Mouse (Mus musculus) liver, adult 2 months (tissue): Measurements from ENCODE around the gene Paqr9. TPM values are rescaled to one million over a fixed set of nuclear protein-coding genes. Genes with fewer than 3 reads are reported as not detected.
A peak's percentile ranks its signal among the peaks of the same experiment; 100 is the strongest.

ENCODE experiments used
- DNase-seq: peaks from one replicate; pipeline ENCODE4 v3.0.0-alpha.2; 2011; ENCODE audit warnings: low read depth, low spot score; ENCODE audit errors: extremely low read depth
- H3K27ac ChIP-seq: fragments of 200-500 bp; replicated peaks from 2 replicates; pipeline ENCODE4 v1.5.1; 2012; ENCODE audit warnings: low read depth, mild to moderate bottlenecking, control low read depth, inconsistent platforms, low read length; ENCODE audit not compliant: insufficient read depth
- H3K27me3 ChIP-seq: fragments of 200-500 bp; 2 replicates; pipeline ENCODE4 v1.6.1; 2012; ENCODE audit warnings: mild to moderate bottlenecking, moderate library complexity, low read length, inconsistent platforms; ENCODE audit not compliant: control insufficient read depth, insufficient read depth
- H3K36me3 ChIP-seq: fragments of 200-500 bp; 2 replicates; pipeline ENCODE4 v1.6.1; 2012; ENCODE audit warnings: low read length, inconsistent platforms; ENCODE audit not compliant: control insufficient read depth, insufficient read depth
- H3K4me1 ChIP-seq: fragments of 200-500 bp; 2 replicates; pipeline ENCODE4 v1.6.1; 2011; ENCODE audit warnings: low read length; ENCODE audit not compliant: control insufficient read depth, insufficient read depth
- H3K4me3 ChIP-seq: fragments of 200-500 bp; 2 replicates; pipeline ENCODE4 v1.5.1; 2011; ENCODE audit warnings: low read depth, mild to moderate bottlenecking, control low read depth, low read length, moderate library complexity; ENCODE audit not compliant: insufficient read depth
- H3K79me2 ChIP-seq: fragments of 200-500 bp; 2 replicates; pipeline ENCODE4 v1.6.1; 2012; ENCODE audit warnings: inconsistent platforms, mild to moderate bottlenecking, low read length, moderate library complexity; ENCODE audit not compliant: control insufficient read depth, insufficient read depth
- H3K9ac ChIP-seq: fragments of 200-500 bp; 2 replicates; pipeline ENCODE4 v1.6.1; 2012; ENCODE audit warnings: low read depth, mild to moderate bottlenecking, control low read depth, inconsistent platforms, low read length
- CTCF ChIP-seq: fragments of 200-500 bp; IDR thresholded peaks from 2 replicates; pipeline ENCODE4 v1.5.1; 2011; ENCODE audit warnings: low read depth, low read length, control low read depth
- POLR2A ChIP-seq: fragments of 200-500 bp; IDR thresholded peaks from 2 replicates; pipeline ENCODE4 v1.6.1; 2011; ENCODE audit warnings: low read length, control low read depth; ENCODE audit not compliant: insufficient read depth; ENCODE audit errors: extremely low read depth
- WGBS: fragments of 180-500 bp; shearing (Covaris S2); methylation state at CpG from one replicate; pipeline ENCODE4 v1.1.7; 2018; 5-methylcytosine and 5-hydroxymethylcytosine counted together
- polyA plus RNA-seq: library from polyadenylated mRNA; depleted of rRNA; stranded (reverse); fragments of >200 nt; gene quantifications from 2 replicates; pipeline ENCODE4 v1.2.3, GENCODE M21; 2012
- total RNA-seq: library from RNA; depleted of rRNA; stranded (reverse); fragments of >200 nt; gene quantifications from 2 replicates; pipeline ENCODE4 v1.2.3, GENCODE M21; 2014

Paqr9 gene
- total and polyA plus RNA-seq, 2 experiments = 56.1 to 107 TPM

DNA sequence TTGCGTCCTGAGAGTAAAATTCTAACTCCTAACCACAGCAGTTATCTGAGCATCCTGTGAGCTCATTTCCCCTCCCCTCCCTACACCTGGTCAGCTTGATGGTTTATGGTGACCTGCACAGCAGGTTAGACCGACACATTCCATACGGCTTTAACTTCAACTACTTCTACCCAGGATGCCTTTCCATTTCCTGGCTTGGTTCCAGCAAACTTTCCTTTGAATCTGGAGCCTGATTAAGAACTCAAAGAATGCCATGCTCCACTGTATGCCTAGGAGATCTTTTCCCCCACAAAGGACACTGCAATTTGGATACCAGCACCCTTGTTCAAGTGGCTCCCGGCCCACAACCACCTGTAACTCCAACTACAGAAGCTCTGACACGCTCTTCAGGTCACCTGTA is 38.9 kb upstream of the Paqr9 start:
- H3K4me1 ChIP-seq = no peaks in the 10 kb centered on the region
- TF ChIP-seq CTCF (no peak), POLR2A (no peak)
- H3K9ac ChIP-seq = no peak overlapping the region
- H3K27ac ChIP-seq = no peak overlapping the region
- H3K4me3 ChIP-seq = no peak overlapping the region
- H3K36me3 ChIP-seq = no peaks in the 10 kb centered on the region
- 94% methylated on average over 5 of the region's 5 CpGs for WGBS
- no peak for DNase-seq
- no peaks in the 10 kb centered on the region for H3K79me2 ChIP-seq
- no peaks in the 10 kb centered on the region for H3K27me3 ChIP-seq

DNA sequence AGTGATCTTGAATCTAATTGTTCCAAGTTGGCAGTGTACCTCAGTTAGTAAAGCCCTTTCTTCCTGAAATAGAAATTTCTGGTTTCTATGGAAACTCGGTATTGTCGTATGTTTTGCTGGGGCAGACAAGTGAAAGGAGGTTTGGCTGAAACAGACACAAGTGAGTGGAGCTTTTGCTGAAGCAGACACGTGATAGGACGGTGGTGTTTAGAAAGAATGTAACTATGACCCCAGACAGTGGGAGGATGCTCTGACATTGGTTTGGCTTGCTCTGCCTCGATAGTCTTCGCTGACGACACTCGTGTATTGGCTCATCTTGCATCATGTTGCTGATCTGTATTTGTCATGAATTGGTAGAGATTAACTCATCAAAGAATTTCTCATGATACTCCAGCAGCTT is 38.4 kb upstream of the Paqr9 start:
- DNase-seq = no peak
- Histone ChIP-seq H3K4me1 (no peaks in the 10 kb centered on the region), H3K79me2 (no peaks in the 10 kb centered on the region), H3K36me3 (no peaks in the 10 kb centered on the region), H3K27ac (no peak overlapping the region), H3K9ac (no peak overlapping the region), H3K27me3 (no peaks in the 10 kb centered on the region), H3K4me3 (no peak overlapping the region)
- no peak for TF ChIP-seq CTCF
- no peak for TF ChIP-seq POLR2A
- WGBS = 83% methylated on average over 8 of the region's 8 CpGs

DNA sequence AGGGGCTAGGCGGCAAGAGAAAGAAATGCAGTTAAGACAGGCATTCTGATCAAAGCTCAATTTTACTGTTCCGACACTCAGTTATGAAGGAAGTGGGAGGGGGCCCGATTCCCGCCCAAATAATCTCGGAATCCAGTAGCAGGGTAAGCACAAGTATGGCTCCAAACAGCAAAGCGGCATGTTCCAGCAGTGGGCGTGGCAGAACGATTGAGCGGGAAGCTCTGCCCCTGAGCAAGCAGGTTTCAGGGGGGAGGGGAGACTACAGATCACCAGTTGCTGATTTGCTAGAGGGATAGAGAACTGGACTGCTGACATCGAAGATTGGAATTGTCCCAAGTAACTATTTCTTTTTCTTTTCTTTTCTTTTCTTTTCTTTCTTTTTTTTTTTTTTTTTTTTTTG is 37.9 kb upstream of the Paqr9 start:
- Histone ChIP-seq H3K36me3 (no peaks in the 10 kb centered on the region), H3K4me1 (no peaks in the 10 kb centered on the region), H3K9ac (no peak overlapping the region), H3K79me2 (no peaks in the 10 kb centered on the region), H3K4me3 (no peak overlapping the region), H3K27me3 (no peaks in the 10 kb centered on the region), H3K27ac (no peak overlapping the region)
- 36% methylated on average over 10 of the region's 10 CpGs for WGBS
- TF ChIP-seq CTCF (no peak), POLR2A (no peak)
- DNase-seq = no peak

DNA sequence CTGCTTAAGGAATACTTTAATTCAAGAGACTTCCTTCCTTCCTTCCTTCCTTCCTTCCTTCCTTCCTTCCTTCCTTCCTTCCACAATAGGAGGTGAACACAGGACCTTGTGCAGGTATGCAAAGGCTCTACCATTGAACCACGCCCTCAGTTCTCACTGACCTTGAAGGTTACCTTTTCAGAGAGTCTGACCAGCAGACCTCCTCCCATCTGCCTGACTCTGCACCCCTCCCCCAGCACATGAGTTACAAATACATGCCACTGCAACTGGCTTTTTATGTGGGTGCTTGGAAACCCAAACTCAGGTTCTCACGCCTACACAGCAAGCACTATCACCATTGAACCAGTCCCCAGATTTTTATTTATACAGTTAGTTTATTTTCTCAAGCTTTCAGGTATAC is 36.9 kb upstream of the Paqr9 start:
- Histone ChIP-seq H3K4me1 (no peaks in the 10 kb centered on the region), H3K79me2 (no peaks in the 10 kb centered on the region), H3K27me3 (no peaks in the 10 kb centered on the region), H3K27ac (no peak overlapping the region), H3K9ac (no peak overlapping the region), H3K36me3 (no peaks in the 10 kb centered on the region), H3K4me3 (no peak overlapping the region)
- TF ChIP-seq POLR2A = no peak
- no peak for TF ChIP-seq CTCF
- DNase-seq = no peak
- 93% methylated on average over 2 of the region's 2 CpGs for WGBS

DNA sequence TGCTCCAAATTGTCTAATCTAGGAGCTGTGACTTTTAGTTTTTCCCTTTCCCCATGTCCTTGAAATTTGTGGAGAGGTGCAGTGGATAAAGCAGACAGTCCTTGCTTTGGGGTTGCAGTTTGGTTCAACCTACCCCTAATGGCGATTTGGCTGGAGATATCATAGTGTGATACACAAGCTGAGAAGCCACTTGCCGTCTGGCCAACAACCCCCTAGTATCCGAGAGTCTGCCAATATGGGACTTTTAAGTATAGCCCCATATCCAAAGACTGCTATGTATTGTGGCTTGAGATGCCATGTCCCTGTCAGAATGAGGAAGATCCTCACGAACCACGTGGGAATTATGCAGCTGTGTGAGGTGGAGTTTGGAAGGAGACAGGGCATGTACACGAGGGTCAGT is 34.1 kb upstream of the Paqr9 start:
- TF ChIP-seq CTCF (no peak), POLR2A (no peak)
- H3K27me3 ChIP-seq = no peaks in the 10 kb centered on the region
- H3K9ac ChIP-seq = no peak overlapping the region
- no peaks in the 10 kb centered on the region for H3K79me2 ChIP-seq
- 79% methylated on average over 6 of the region's 6 CpGs for WGBS
- H3K36me3 ChIP-seq = no peaks in the 10 kb centered on the region
- no peak for DNase-seq
- H3K27ac ChIP-seq = no peak overlapping the region
- no peak overlapping the region for H3K4me3 ChIP-seq
- H3K4me1 ChIP-seq = no peaks in the 10 kb centered on the region

DNA sequence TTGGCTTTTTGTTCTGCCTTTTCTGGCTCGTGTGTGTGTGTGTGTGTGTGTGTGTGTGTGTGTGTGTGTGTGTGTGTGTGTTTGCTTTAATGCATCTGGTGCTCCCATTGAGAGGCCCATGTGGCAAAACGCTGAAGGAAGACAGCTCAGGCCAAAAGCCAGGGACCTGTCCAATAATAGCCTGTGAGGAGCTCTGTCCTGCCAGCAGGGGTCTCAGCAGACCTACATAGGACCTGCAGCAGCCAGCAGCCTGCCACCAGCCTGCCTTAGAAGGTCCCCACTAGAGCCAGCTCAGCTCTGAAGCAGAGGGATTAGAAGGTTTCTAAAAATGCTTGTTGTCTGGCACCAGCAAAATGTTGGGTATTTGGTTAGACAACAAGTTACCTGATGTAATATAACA is 33.5 kb upstream of the Paqr9 start:
- no peak overlapping the region for H3K27ac ChIP-seq
- H3K27me3 ChIP-seq = no peaks in the 10 kb centered on the region
- H3K36me3 ChIP-seq = no peaks in the 10 kb centered on the region
- H3K9ac ChIP-seq = no peak overlapping the region
- no peaks in the 10 kb centered on the region for H3K79me2 ChIP-seq
- DNase-seq = no peak
- no peak overlapping the region for H3K4me3 ChIP-seq
- H3K4me1 ChIP-seq = no peaks in the 10 kb centered on the region
- TF ChIP-seq POLR2A (no peak), CTCF (peak; percentile 26; the same call in 1 of the 2 replicates)
- WGBS = 18% methylated on average over 2 of the region's 2 CpGs
